Mouse (Mus musculus) left cerebral cortex, postnatal 4 days (tissue): ENCODE results near the gene 4933406M09Rik. TPM values are rescaled to one million over a fixed set of nuclear protein-coding genes. Genes with fewer than 3 reads are reported as not detected.
A peak's percentile ranks its signal among the peaks of the same experiment; 100 is the strongest.

Experiments used
- DNase-seq: peaks from one replicate; pipeline ENCODE4 v3.0.0-alpha.2; 2022
- intact Hi-C: fragments of 180-260 bp; cut with DNase I; formaldehyde crosslinking; loops from one replicate; pipeline ENCODE4 v1.15.1; 2025
- total RNA-seq, 2 experiments: library from RNA; stranded (reverse); gene quantifications; 2 replicates each; pipeline ENCODE4 v1.2.3; 2021

The 4933406M09Rik gene
- total RNA-seq, 2 experiments from 2014 or later = not detected

DNA sequence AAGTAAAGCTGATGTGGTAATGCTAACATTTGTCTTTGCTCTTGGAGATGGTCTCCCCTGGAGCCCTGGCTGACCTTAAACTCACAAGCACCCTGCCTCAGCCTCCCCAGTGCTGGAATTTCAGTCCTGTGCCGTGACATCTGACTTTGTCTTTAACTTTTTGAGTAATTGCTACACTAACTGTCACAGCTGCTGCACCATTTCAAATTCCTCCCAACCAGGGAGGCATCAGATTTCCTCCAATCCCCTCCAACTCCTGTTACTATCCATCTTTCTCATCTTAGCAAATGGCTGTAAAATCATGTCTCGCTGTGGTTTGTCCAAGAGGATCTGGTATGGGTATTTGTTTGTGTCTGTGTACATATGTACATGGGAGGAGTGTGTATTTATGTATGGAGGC lies 11.6 kb upstream of the 4933406M09Rik start:
- intact Hi-C loops = no loop called here
- no peak for DNase-seq

DNA sequence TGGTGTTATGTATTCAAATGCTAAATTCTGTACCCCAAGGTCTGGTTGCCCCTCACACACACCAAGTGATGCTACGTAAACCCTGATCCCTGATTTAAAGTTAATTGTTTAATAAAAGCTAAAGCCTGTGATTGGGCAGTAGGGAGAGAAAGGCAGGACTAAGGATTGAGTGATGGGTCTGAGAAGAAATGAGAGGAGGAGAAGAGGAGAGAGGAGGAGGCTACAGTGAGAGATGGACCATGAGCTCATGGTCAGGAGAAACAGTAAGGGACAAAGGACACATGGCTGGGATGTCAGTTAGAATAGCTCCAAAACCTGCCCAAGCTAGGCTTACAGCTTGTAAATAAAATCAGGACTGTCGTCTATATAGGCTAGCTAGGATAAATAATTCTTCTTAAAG lies 4.7 kb upstream of the 4933406M09Rik start:
- DNase-seq = no peak
- intact Hi-C loops = no loop called here

DNA sequence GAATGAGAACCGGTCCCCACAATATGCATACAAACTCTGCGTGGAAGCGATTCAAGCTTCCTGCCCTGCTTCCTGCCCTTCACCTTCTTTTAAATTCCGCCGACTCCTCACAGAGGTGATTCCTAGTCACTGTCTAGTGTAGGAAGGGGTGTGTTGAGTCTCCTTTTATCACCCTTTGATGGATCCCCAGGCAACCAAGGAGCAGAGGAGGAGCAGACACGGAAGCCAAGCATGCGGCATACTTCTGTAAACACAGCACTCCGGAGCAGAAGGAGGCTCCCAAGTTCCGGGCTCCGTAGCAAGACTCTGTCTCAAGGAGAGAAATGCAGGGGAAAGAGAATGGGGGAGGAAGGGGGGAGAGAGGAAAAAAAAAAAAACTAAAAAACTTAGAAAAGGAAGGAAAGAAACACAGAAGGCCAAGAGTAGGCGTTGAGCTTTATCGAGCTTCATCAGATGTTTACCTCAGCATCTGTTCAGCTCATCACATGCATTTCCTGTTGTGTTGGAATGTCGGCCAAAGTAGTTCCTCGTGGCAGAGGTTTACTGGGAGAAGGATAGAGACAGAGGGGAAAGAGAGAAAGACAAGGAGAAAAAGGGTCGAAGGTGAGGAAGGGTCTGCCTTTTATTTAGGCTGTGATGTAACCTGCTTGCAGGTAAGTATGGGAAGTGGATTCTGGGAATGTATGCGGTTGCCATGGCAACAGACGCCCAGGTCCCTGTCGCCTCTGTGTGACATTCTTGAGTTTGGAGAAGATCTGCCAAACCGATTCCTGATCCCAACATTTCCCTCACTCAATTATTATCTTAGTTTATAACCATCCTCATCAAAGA lies 3.7 kb upstream of the 4933406M09Rik start:
- DNase-seq = no peak
- intact Hi-C loops = no loop called here

DNA sequence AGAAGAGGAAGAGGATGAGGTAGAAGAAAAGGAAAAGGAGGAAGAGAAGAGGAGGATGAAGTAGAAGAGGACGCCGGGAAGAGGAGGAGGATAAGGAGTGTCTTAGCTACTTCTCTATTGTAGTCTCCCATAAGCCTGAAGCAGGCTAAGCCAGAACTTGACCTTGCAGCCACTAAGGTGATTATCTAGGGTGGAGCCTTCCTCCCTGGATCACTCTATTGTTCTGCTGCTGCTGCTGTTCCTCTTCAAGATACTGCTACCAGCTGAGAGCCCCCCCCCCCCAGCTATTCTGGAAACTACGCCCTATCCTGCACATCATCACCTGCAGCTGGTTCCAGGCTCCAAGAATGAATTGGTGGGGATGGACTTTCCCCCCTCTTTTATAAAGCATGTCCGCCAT lies 1.2 kb upstream of the 4933406M09Rik start:
- intact Hi-C loops = no loop called here
- no peak for DNase-seq

DNA sequence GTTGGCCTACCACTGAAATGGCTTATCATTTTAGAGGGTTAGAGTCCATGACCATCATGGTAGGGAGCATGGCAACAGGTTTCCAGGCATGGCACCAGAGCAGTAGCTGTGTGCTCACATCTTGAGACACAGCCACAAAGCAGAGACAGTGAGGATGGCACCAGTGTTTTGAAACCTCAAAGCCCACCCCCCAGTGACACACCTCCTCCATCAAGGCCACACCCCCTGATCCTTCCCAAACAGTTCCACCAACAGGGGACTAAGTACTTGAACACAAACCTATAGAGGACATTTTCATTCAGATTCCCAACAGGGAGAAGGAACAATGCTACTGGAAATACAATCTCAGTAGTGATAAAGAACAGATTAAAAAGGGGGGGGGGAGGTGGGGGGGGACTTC lies 564 bp upstream of the 4933406M09Rik start:
- intact Hi-C loops = no loop called here
- no peak for DNase-seq

DNA sequence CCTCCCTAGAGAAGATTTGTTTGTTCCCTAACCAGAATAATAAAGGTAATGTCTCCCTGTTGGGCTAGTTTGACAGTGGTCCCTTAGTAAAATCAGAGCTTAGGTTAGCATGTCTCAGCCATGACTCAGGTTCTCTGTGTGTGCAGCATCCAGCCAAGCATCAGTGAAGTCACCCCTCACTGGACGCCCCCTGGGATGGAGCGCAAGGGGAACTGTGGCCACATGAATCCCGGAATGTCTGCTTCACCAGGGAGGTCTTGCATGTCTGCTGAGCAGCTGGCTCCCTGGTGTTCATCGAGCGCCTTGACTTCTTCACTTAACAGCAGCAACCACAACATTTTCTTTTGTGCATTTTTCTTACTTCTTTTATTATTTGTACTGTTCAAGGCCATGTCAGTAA lies 8.1 kb downstream of the 4933406M09Rik start:
- intact Hi-C loops = no loop called here
- DNase-seq = no peak

DNA sequence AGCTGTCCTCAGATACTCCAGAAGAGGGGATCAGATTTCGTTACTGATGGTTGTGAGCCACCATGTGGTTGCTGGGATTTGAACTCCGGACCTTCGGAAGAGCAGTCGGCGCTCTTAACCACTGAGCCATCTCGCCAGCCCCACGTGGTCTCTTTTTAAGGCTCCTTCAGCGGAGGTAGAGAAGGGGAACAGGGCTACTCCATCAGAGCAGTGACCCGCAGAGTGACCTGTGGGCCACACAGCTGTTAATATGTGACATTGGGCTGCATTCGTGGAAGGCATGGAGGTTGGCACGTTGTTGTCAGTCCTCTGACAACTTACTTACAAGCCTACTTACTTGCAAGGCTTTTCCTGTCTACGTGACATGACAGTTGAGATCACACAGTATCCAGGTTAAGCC lies 12.5 kb downstream of the 4933406M09Rik start:
- intact Hi-C loops = no loop called here
- no peak for DNase-seq

DNA sequence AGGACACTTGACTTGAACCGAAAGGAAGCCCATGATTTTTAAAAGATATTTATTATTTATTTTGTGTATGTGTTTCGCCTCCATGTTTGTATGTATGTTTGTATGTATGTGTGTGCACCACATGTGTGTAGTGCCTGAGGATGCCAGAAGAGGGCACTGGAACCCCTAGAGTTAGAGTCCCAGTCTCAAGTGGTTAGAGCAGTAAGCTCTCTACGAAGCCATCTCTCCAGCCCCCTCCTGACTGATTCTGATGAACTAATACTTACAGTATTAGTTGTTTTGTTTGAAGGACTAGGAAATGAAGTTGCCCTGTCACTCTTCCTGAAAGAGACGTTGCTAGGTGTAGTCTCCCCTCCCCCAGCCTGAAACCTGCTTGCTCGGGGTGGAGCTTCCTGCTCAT lies 14.0 kb downstream of the 4933406M09Rik start:
- intact Hi-C loops = no loop called here
- DNase-seq = no peak

DNA sequence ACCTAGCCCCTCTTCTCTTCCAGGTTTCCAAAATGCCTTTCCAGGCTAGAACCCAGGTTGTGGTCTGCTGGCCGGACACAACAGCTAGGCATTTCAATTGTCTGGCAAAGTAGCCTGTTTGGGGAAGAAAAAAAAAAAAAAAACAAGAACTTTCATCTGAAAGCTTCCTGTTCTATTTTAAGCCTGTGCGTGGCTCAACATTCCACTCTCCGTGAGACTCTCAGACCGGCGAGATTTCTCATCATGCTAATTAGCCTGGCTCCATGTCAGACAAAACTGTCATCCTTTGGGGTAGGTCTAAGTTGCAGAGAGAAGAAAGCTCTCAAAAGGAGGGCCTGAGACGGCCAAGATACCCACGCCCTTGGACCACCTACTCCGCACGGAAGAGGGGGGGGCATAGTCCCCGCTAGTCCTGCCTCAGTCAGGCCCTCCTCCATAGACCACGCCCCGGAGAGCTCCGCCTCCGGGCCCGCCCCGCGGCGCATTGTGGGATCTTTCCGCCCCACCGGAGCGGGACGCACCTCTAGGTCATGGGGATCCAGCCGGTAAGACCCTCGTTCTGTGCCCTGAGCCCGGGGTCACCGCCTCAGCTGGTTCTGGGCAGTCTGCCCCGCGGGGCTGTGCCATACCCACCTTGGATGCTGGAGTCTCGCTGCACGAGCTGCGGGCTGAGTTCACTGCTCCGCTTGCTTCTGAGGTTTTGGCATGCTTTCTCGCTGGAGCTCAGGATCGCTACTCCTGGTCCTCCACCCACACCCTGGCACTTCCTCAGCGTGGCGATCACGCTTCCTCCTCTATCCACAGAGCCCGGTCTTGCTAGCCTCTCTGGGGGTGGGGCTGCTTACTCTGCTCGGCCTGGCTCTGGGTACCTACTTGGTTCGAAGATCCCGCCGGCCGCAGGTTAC lies 20.0 kb downstream of the 4933406M09Rik start, which contains the start of gene Cyb5r1:
TSS of gene Cyb5r1 (plus strand) at position 51 of the 905 bp plus-strand sequence.
- peak; percentile 66 for DNase-seq
- intact Hi-C loops = no loop called here

DNA sequence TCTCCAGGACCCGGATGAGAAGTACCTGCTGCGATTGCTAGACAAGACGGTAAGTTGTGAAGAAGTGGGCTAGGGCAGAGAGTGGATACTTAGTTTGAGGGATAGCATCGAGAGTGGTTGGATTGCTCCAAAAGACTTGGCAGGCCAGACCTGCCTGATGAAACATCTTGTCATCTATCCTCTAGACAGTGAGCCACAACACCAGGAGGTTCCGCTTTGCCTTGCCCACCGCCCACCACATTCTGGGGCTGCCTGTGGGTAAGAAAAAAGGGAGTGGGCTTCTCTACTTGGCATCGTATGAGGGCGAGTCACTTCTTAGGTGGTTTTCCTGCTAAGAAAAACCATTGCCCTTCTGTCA lies 20.7 kb downstream of the 4933406M09Rik start:
- intact Hi-C loops = no loop called here
- no peak for DNase-seq

DNA sequence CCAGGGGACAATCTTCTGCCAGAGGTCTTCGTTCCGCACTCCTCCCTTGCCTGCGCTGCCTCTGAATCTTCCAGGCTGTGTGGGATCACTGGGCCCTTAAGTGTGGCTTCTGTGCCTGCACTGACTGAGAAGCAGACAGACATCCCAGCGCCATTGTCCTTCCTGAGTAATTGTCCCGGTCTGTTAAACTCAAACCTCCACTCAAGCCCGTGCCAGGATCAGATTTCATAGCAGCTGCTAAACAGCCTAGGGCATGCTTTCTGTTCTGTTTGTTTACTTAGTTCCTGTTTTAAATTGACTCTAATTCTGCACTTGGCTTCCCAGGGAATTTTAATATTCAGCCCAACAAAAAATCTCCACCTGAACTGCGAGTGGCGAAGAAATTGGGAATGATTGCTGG lies 22.3 kb downstream of the 4933406M09Rik start:
- no peak for DNase-seq
- intact Hi-C loops = no loop called here

DNA sequence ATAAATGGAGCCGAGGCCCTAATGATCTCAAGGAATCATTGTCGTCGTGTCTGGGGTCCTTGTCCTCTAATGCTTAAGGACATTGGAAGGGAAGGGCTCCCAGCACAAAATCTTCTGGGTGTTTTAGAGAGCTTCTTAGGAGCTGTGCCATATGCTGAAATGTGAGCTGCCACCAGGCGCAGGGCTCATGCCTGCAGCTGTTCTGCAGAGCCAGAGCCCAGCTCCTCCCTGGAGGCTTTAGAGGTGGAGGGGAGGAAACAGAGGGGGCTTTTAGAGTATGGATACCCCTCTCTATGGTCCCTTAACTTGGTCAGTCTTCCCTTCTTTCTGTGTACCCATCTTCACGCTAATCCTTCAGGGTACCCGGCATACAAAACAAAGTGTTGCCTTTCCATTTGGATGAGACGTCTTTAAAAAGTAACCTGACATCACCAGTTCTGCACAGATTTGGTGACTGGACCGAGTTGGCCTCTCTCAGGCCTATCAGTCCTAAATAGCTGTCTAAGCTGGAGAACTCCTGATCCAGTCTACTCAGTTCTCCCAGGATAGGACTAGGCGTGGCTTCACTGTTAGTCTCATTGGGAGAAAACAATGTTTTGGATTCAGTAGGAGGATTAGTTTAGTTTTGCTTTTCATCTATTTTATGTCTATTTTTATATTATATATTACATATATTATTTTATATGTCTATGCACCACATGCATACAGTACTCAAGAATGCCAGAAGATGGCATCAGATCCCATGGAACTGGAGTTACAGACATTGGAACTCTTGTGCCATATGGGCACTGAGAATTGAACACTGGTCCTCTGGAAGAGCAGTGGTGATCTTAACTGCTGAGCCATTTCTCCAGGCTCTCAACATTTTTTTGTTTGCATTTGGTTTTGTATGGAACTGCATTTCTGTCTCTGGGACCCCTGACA lies 26.2 kb downstream of the 4933406M09Rik start:
- no peak for DNase-seq
- intact Hi-C loops = no loop called here

DNA sequence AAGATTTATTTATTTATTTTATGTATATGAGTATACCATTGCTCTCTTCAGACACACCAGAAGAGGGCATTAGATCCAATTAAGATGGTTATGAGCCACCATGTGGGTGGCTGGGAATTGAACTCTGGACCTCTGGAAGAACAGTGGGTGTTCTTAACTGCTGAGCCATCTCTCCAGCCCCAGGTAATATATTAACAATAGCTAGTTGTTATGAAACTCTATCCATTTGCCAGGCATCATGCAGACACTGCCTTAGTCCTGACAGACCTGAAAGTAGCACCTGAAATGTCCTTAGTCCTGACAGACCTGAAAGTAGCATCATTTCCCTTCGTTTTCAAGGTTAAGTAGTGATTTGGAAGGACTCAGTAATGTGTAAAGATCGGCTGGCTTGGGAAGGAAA lies 28.3 kb downstream of the 4933406M09Rik start:
- intact Hi-C loops = no loop called here
- DNase-seq = no peak

DNA sequence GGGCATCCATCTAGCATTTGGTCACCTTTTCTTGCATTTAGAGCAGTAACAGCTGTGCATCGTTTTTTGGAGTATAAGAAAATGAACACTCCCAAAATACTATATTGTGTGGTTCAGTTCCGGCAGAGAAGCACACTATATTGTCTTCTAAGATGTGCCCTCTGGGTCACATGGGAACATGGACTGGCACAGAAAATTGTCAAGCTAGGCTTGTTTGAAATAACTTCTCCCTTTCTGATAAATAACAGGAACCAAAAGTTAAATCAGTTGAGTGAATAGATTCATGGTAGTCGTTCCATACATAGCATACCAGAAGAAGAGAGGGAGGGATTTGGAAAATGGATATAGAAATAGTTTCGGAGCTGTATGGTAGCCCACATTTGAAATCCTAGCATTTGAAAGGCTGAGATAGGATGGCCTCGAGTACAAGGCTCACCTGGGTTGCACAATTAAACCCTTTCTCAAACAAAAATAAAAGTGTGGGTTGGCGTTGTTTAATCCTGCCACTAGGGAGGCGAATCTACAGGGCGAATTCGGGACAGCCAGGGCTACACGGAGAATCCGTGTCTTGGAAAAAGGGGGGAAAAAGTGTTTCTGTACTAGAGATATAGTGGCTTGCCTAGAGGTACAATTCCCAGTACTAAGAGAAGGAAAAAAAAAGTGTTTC lies 28.9 kb downstream of the 4933406M09Rik start:
- intact Hi-C loops = no loop called here
- DNase-seq = no peak

DNA sequence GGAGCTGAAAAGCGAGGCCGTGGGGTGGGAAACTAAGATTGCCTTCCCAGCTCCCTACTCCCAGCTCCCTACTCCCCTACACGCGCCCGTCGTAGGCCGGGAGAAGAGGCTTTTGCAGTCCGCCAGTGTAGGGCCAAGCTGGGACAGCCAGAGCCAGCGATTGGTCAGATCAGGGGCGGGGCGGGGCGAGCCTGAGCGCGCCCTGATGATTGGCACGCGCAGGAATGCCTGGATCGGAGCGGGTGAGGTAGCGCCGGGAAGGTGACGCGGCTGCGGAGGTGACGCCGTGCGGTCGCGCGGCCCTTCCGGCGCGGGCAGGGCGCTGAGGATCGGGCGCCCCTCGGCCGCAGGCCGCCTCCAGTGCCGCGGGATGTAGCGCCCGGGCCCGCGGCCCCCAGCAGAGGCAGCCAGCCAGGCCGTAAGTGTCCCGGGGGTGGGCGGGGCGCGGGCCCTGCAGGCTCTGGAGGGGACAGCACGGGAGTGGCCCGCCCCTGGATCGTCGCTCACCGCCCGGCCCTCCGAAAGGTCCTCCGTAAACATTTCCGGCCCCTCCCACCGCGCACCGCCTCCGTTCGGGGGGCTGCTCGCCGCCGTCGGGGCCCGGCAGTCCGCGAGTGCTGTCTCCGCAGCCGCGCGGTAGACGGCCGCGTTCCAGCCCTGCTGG lies 29.6 kb downstream of the 4933406M09Rik start, which contains the start of gene Adipor1:
TSS of gene Adipor1 (plus strand) at position 211 of the 664 bp plus-strand sequence.
- intact Hi-C loops = no loop called here
- DNase-seq = peak; percentile 98

DNA sequence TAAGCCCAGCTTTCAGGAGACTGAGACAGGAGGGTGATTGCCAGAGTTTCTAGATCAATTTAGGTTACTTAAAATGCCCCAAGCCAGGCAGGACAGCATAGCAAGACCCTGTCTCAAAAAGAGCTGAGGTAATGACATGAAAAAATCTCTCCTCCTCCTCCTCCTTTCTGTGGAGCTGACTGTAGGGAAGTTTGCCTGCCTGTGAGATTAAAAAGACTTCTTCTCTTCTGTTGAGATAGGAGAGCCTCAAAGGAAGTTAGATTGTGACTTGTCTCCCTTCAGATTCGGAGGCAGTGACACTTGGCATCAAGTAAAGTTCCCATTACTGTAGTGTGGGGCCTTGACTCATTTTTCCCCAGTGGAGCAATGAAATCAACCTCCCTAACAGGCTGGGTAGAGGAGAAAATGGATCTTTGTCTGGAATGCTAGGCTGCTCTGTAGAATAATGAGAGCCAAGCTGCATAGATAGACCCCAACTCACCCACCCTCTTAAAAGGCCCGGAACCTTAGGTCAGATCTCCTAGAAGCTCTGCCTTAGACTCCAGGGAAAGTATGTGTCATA lies 32.8 kb downstream of the 4933406M09Rik start:
- DNase-seq = no peak
- intact Hi-C loops = no loop called here

DNA sequence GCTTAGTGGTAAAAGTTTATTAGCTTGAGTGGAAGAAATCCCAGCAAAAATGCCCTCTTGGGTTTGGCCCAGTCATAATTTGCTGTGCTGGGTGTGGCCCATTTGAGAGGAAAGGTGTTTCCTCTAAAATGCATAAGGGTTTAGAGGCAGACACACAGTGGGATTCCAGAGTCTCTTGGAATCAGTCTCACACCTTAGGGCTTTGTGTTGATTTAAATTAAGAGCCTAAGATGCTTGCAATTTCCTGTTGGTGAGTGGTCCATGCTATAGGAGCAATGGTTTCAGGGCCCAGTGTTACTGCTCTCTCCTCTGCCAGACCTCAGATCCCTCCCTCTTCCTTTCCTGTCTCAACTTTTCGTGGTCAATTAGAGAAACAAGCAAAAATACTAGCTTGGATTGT lies 33.4 kb downstream of the 4933406M09Rik start:
- intact Hi-C loops = no loop called here
- no peak for DNase-seq

DNA sequence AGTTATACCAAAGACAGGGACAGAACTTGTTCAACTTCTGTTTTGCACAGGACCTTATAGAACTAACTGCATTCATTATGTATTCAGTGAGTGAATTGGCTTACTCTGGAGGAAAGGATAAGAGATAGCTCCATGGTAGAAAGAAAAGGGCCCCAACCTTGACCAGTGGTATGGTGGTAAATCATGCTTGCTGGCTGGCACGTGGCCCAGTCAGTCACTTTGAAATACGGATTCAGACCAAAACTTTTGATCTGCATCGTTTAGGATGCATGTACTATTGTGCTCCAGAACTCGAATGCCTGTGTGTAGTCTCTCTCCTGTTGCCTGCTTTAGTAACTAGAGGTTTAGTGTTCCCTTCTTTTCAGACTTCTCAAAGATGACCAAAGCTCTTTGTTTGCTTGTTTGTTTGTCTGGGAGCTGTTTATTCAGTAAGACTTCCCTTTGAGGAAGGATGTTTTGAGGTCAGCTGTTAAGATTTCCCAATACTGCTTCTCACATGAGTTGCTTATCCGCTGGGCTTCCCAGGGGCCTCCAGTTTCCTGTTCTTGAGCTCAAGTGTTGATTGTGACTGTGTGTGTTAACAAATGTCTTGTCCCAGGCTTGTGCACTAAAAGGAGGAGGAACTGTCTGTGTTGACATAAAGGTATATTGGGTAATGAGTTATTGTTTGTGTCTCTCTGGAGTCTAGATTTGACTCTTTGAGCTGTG lies 34.2 kb downstream of the 4933406M09Rik start:
- intact Hi-C loops = no loop called here
- DNase-seq = no peak

DNA sequence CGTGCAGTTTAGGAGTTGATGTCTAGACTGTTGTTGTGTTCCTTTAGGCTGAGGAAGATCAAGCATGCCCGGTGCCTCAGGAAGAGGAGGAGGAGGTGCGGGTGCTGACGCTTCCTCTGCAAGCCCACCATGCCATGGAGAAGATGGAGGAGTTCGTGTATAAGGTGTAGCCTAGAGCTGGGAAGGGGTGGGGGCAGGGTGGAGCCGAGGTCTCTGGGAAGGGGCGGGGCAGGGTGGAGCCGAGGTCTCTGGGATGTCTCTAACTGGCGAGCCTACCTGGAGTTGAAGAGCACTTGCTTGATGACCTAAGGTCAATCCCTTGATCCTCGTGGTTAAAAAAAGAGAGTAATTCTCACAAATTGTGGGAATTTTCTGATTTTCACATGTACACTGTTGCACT lies 38.2 kb downstream of the 4933406M09Rik start:
- no peak for DNase-seq
- intact Hi-C loops = no loop called here
